Mouse (Mus musculus) small intestine, adult 2 months (tissue): ENCODE data around the gene Gcnt2. TPM values are rescaled to one million over a fixed set of nuclear protein-coding genes. Genes with fewer than 3 reads are reported as not detected.

ENCODE experiments used
- H3K27ac ChIP-seq: fragments of 200-500 bp; 2 replicates; pipeline ENCODE4 v1.5.1; 2012; ENCODE audit warnings: low read depth, low read length, control low read depth, inconsistent platforms; ENCODE audit not compliant: insufficient read depth
- H3K27me3 ChIP-seq: fragments of 200-500 bp; 2 replicates; pipeline ENCODE4 v1.6.1; 2012; ENCODE audit warnings: mild to moderate bottlenecking, moderate library complexity, low read length, inconsistent platforms; ENCODE audit not compliant: control insufficient read depth, insufficient read depth
- H3K36me3 ChIP-seq: fragments of 200-500 bp; 2 replicates; pipeline ENCODE4 v1.6.1; 2012; ENCODE audit warnings: mild to moderate bottlenecking, low read length, control low read depth, inconsistent platforms; ENCODE audit not compliant: control insufficient read depth, insufficient read depth
- H3K4me1 ChIP-seq: fragments of 200-500 bp; 2 replicates; pipeline ENCODE4 v1.6.1; 2012; ENCODE audit warnings: low read length, inconsistent platforms, mixed read lengths; ENCODE audit not compliant: control insufficient read depth, insufficient read depth, insufficient read length
- H3K4me3 ChIP-seq: fragments of 200-500 bp; 2 replicates; pipeline ENCODE4 v1.5.1; 2012; ENCODE audit warnings: low read depth, mild to moderate bottlenecking, control low read depth, inconsistent platforms, low read length, moderate library complexity
- CTCF ChIP-seq: fragments of 200-500 bp; IDR thresholded peaks from 2 replicates; pipeline ENCODE4 v1.5.1; 2012; ENCODE audit warnings: low read depth, mild to moderate bottlenecking, control low read depth, inconsistent platforms, low read length, moderate library complexity, mixed read lengths; ENCODE audit not compliant: insufficient replicate concordance, insufficient read length; ENCODE audit errors: extremely low read depth
- POLR2A ChIP-seq: fragments of 200-500 bp; IDR thresholded peaks from 2 replicates; pipeline ENCODE4 v1.6.1; 2012; ENCODE audit warnings: low read depth, mild to moderate bottlenecking, control low read depth, inconsistent platforms, low read length, moderate library complexity
- WGBS: fragments of 180-500 bp; shearing (Covaris S2); methylation state at CpG from one replicate; pipeline ENCODE4 v1.1.7; 2018; 5-methylcytosine and 5-hydroxymethylcytosine counted together
- polyA plus RNA-seq: library from polyadenylated mRNA; depleted of rRNA; stranded (reverse); fragments of >200 nt; gene quantifications from 2 replicates; pipeline ENCODE4 v1.2.3, GENCODE M21; 2012

Gene Gcnt2
- polyA plus RNA-seq, 1 experiment, result 3.8 TPM

DNA sequence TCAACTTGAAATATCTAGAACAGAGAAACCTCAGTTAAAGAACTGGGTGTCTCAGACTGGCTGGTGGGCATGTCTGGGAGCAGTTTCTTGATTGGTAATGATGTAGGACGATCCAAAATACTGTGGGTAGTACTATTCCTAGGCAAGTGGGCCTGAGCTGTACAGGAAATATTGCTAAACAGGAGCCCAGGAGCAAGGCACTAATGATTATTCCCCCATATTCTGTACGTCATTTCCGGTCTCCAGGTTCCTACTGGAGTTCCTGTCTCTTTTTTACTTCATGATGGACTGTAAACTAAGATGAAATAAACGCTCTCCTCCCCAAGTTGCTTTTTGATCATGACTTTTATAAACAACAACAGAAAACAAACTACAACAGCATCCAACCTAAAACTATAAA, 5.7 kb upstream of the Gcnt2 start:
- Histone ChIP-seq H3K4me1 (peaks cover 23% of the 10 kb centered on the region; the same call in 1 of the 2 replicates), H3K36me3 (no peaks in the 10 kb centered on the region), H3K27ac (no peak overlapping the region), H3K4me3 (no peak overlapping the region), H3K27me3 (no peaks in the 10 kb centered on the region)
- WGBS, result 84% methylated on average over 4 of the region's 4 CpGs
- no peak for TF ChIP-seq POLR2A
- no peak for TF ChIP-seq CTCF

- Histone ChIP-seq H3K27me3 (no peaks in the 10 kb centered on the region), H3K27ac (peak overlapping the region; percentile 52; the same call in 1 of the 2 replicates), H3K4me1 (peaks cover 23% of the 10 kb centered on the region; the same call in 1 of the 2 replicates), H3K4me3 (peak overlapping the region; percentile 46), H3K36me3 (no peaks in the 10 kb centered on the region)
- TF ChIP-seq POLR2A (no peak), CTCF (no peak)
- 6% methylated on average over 13 of the region's 13 CpGs for WGBS
These were observed 5.0 kb upstream of the Gcnt2 start for GRCm38 (mm10) chr13:40854451-40855058.

GRCm38 (mm10) chr13:40855266-40855665, 4.3 kb upstream of the Gcnt2 start:
- Histone ChIP-seq H3K27ac (no peak overlapping the region), H3K27me3 (no peaks in the 10 kb centered on the region), H3K4me1 (peaks cover 23% of the 10 kb centered on the region; the same call in 1 of the 2 replicates), H3K4me3 (no peak overlapping the region), H3K36me3 (no peaks in the 10 kb centered on the region)
- WGBS, result 65% methylated on average over 6 of the region's 6 CpGs
- TF ChIP-seq CTCF (no peak), POLR2A (no peak)

DNA sequence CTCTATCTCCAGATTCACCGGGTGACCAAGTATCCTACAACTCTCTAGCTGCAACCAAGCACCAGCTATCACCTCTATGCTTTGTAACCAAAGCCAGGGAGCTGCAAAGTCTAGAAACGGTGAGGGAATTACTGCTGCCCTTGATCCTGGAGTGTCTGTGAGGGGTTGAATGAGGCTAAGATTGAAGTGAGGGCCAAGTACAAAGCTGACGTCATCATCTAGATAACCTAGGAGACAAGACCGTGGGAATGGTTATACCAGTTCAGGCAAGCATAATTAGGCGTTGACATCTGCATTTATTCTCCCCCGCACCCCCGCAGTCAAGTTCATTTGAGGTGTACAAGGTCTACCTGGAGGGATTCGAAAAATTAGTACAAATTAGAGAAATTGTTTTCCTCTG, 2.8 kb upstream of the Gcnt2 start:
- H3K27me3 ChIP-seq, result no peaks in the 10 kb centered on the region
- peaks cover 17% of the 10 kb centered on the region; the same call in 1 of the 2 replicates for H3K4me1 ChIP-seq
- H3K27ac ChIP-seq, result no peak overlapping the region
- H3K4me3 ChIP-seq, result no peak overlapping the region
- WGBS, result 72% methylated on average over 8 of the region's 8 CpGs
- TF ChIP-seq POLR2A, result no peak
- TF ChIP-seq CTCF, result no peak
- H3K36me3 ChIP-seq, result no peaks in the 10 kb centered on the region

- H3K27ac ChIP-seq, result no peak overlapping the region
- H3K27me3 ChIP-seq, result no peaks in the 10 kb centered on the region
- WGBS, result 53% methylated on average over 13 of the region's 13 CpGs
- TF ChIP-seq CTCF (no peak), POLR2A (no peak)
- H3K4me3 ChIP-seq, result no peak overlapping the region
- H3K36me3 ChIP-seq, result no peaks in the 10 kb centered on the region
- peaks cover 14% of the 10 kb centered on the region; the same call in 1 of the 2 replicates for H3K4me1 ChIP-seq
These were observed 2.2 kb upstream of the Gcnt2 start for GRCm38 (mm10) chr13:40857281-40857818.

DNA sequence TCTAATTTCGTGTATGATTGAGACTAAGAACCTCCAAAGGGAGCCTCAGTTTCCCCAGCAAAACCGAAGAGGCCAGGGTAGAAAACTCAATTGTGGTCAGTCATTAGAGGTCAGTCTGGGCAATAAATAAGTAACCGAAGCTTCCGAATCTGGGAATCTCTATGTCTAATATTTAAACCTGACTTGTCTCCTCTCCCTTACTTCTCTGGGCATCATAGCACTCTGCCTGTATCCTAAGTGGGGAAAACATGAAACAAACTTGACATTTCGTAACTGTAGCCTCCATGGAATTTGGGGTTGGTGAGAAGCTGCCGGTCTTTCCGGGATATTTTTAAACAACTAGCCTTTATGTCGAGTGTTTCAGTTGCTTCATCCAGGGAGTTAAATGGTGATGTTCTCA, 329 bp upstream of the Gcnt2 start:
- peaks cover 5% of the 10 kb centered on the region; the same call in 1 of the 2 replicates for H3K4me1 ChIP-seq
- no peaks in the 10 kb centered on the region for H3K36me3 ChIP-seq
- peak overlapping the region; percentile 82 for H3K27ac ChIP-seq
- H3K4me3 ChIP-seq, result no peak overlapping the region
- H3K27me3 ChIP-seq, result no peaks in the 10 kb centered on the region
- TF ChIP-seq CTCF, result no peak
- TF ChIP-seq POLR2A, result no peak
- WGBS, result 33% methylated on average over 8 of the region's 8 CpGs

DNA sequence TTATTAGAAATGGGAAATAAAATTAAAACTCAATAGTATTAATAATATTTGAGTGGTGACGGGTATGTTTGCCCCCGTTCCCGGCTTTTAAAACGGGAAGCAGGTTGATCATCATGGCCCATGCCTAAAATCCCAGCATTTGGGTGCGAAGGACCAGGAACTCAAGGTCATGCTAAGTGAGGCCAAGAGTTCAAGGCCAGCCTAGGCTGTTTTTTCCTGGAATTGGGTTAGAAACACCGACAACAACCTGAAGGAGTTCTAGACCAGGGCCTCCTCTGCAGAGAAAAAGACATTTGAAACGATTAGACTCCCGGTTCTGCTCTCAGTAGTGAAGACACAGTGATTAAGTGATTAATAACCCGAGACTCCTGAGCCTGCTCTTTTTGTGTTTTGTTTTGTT, 3.5 kb downstream of the Gcnt2 start:
- Histone ChIP-seq H3K27me3 (no peaks in the 10 kb centered on the region), H3K4me1 (peaks cover 6% of the 10 kb centered on the region; the same call in 1 of the 2 replicates), H3K27ac (no peak overlapping the region), H3K4me3 (no peak overlapping the region), H3K36me3 (no peaks in the 10 kb centered on the region)
- no peak for TF ChIP-seq POLR2A
- no peak for TF ChIP-seq CTCF
- WGBS, result 90% methylated on average over 9 of the region's 9 CpGs
